Mouse (Mus musculus) neural tube, embryonic 11.5 days (tissue): ENCODE data around the gene Galnt2. TPM values are rescaled to one million over a fixed set of nuclear protein-coding genes. Genes with fewer than 3 reads are reported as not detected.

Source experiments
- ATAC-seq: fragments of 200-750 bp; cut with Nextera tagmentation; 2 replicates; pipeline ENCODE4 v1.8.0; 2017; ENCODE audit warnings: moderate number of reproducible peaks, mild to moderate bottlenecking, moderate TSS enrichment, moderate library complexity; ENCODE audit not compliant: insufficient read depth, low FRiP score, low TSS enrichment
- DNase-seq: peaks from one replicate; pipeline ENCODE4 v3.0.0-alpha.2; 2015; ENCODE audit warnings: low spot score
- H3K27ac ChIP-seq: fragments of 300-500 bp; sonication (generic); 2 replicates; pipeline ENCODE4 v1.5.1; 2014; ENCODE audit warnings: low read depth, mild to moderate bottlenecking, low read length
- H3K27me3 ChIP-seq: fragments of 300-500 bp; sonication (generic); 2 replicates; pipeline ENCODE4 v1.6.1; 2014; ENCODE audit warnings: mild to moderate bottlenecking, low read length, mixed read lengths; ENCODE audit not compliant: control insufficient read depth, insufficient read depth
- H3K36me3 ChIP-seq: fragments of 300-500 bp; sonication (generic); 2 replicates; pipeline ENCODE4 v1.6.1; 2014; ENCODE audit warnings: mild to moderate bottlenecking, low read length, moderate library complexity, mixed read lengths; ENCODE audit not compliant: control insufficient read depth, insufficient read depth
- H3K4me1 ChIP-seq: fragments of 300-500 bp; sonication (generic); 2 replicates; pipeline ENCODE4 v1.6.1; 2014; ENCODE audit warnings: low read length, mixed read lengths; ENCODE audit not compliant: control insufficient read depth, insufficient read depth
- H3K4me2 ChIP-seq: fragments of 300-500 bp; sonication (generic); 2 replicates; pipeline ENCODE4 v1.6.1; 2014; ENCODE audit warnings: low read depth, mild to moderate bottlenecking, moderate library complexity
- H3K4me3 ChIP-seq: fragments of 300-500 bp; sonication (generic); 2 replicates; pipeline ENCODE4 v1.5.1; 2014; ENCODE audit warnings: low read depth, low read length
- H3K9ac ChIP-seq: fragments of 300-500 bp; sonication (generic); 2 replicates; pipeline ENCODE4 v1.6.1; 2014; ENCODE audit warnings: mild to moderate bottlenecking, low read length
- H3K9me3 ChIP-seq: fragments of 300-500 bp; sonication (generic); 2 replicates; pipeline ENCODE4 v1.6.1; 2016; ENCODE audit warnings: low read length; ENCODE audit not compliant: control insufficient read depth
- WGBS: fragments of 180-500 bp; shearing (Covaris S2); extraction: QIAGEN DNeasy Blood & Tissue Kit; methylation state at CpG from one replicate; pipeline ENCODE4 v1.1.7; 2014; 5-methylcytosine and 5-hydroxymethylcytosine counted together
- polyA plus RNA-seq: library from polyadenylated mRNA; unstranded; fragments of >200 nt; fragmentation: Nextera tagmentation; extraction: Ambion mirVana; gene quantifications from 2 replicates; pipeline ENCODE4 v1.2.1, GENCODE M21; 2014

Gene Galnt2
- polyA plus RNA-seq, 1 experiment from 2014 or later, result 92.4 TPM

GRCm38 (mm10) chr8:124393013-124393412 is 161.8 kb downstream of the Galnt2 start:
- no peak overlapping the region for H3K27ac ChIP-seq
- H3K4me3 ChIP-seq, result no peak overlapping the region
- H3K27me3 ChIP-seq, result no peaks in the 10 kb centered on the region
- H3K4me2 ChIP-seq, result no peak overlapping the region
- ATAC-seq (no peak), DNase-seq (no peak)
- no peaks in the 10 kb centered on the region for H3K4me1 ChIP-seq
- H3K9me3 ChIP-seq, result no peaks in the 10 kb centered on the region
- H3K9ac ChIP-seq, result no peak overlapping the region
- 87% methylated on average over 5 of the region's 5 CpGs for WGBS
- no peaks in the 10 kb centered on the region for H3K36me3 ChIP-seq

GRCm38 (mm10) chr8:124393927-124394326 is 162.7 kb downstream of the Galnt2 start:
- 83% methylated on average over 4 of the region's 4 CpGs for WGBS
- DNase-seq (no peak), ATAC-seq (no peak)
- Histone ChIP-seq H3K9me3 (no peaks in the 10 kb centered on the region), H3K27ac (no peak overlapping the region), H3K4me1 (no peaks in the 10 kb centered on the region), H3K4me2 (no peak overlapping the region), H3K36me3 (no peaks in the 10 kb centered on the region), H3K9ac (no peak overlapping the region), H3K4me3 (no peak overlapping the region), H3K27me3 (no peaks in the 10 kb centered on the region)

GRCm38 (mm10) chr8:124394951-124395350 is 163.8 kb downstream of the Galnt2 start:
- 80% methylated on average over 7 of the region's 7 CpGs for WGBS
- Histone ChIP-seq H3K4me1 (no peaks in the 10 kb centered on the region), H3K27me3 (no peaks in the 10 kb centered on the region), H3K36me3 (no peaks in the 10 kb centered on the region), H3K9me3 (no peaks in the 10 kb centered on the region), H3K9ac (no peak overlapping the region), H3K27ac (no peak overlapping the region), H3K4me2 (no peak overlapping the region), H3K4me3 (no peak overlapping the region)
- ATAC-seq, result no peak
- no peak for DNase-seq

Other genes starting within 250 kb of the Galnt2 start
- 20.1 and 21.7 TPM in 2 replicates for gene Abcb10, start 248.3 kb upstream of the Galnt2 start, polyA plus RNA-seq
- gene Taf5l, start 210.0 kb upstream of the Galnt2 start, polyA plus RNA-seq, result 43.2 and 45.6 TPM in 2 replicates
- 7.9 and 9.7 TPM in 2 replicates for gene Urb2, start 209.9 kb upstream of the Galnt2 start, polyA plus RNA-seq
- gene Pgbd5, start 208.3 kb downstream of the Galnt2 start, polyA plus RNA-seq, result 4.9 and 6.1 TPM in 2 replicates